ENCODE assay signal across 9 mouse cellular contexts in the genomic region with DNA sequence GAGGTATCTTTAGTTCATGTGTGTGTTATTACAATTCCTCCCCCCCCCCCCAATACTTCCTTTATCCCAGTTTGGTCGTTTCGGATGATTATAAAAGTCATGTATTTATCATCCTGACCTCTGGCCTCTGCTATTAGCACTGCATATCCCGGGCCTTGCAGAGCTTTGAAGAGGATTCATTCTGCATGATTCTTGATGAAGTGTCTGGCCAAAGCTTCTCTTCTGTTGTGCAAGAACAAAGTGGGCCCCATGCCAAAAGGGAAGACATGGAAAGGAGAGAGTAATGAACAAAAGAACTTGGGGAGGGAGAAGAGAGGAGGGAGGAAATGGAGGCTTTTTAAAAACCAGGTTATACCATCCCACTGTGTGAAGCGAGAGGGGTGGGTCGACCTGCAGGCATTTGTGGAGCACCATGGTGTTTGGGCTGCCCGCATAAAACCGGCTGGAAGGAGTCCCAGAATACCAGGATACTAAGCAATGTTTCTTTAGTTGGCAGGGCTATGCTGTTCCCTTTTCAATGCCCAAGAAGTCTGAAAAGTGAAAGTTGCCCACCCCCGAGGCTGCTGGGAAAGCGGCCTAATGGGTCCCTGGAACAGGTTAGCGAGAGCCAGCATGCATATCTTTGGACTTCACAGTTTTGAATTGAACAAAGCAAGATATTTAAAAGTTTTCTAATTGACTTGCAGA.
DNase-seq lines count a peak whose midpoint lies in the region; ATAC-seq and TF ChIP-seq lines count a peak whose summit lies in the region.
"Had no signal": no experiment of that assay in that cellular context is flagged by ENCODE, and none has a peak within 500 bp of the region (broad histone marks: within the 10 kb centered on the region; RNA-seq: fewer than 3 reads in every experiment).

No protein-coding gene starts in this region.

- no peak overlapping the region for H3K9ac ChIP-seq in heart, embryonic 12.5 days
- H3K9ac ChIP-seq in lung, embryonic 14.5 days, result no peak overlapping the region
- H3K9ac ChIP-seq: limb, embryonic 15.5 days had no signal

- peak; percentile 11 to 33 for DNase-seq in heart, adult 9 months (ENCODE audit: low spot score in 2 of 2)
- peak; percentile 75 for DNase-seq in adrenal gland, postnatal 10 days
- peak; percentile 59 for DNase-seq in gonadal fat pad, adult 2 months (ENCODE audit: low read depth)
- DNase-seq in lung, embryonic 14.5 days, result peak; percentile 94
- DNase-seq in testis, postnatal 14 days (ENCODE audit: low spot score), result peak; percentile 16

- H3K4me1 ChIP-seq in heart, embryonic 12.5 days (replicated peaks), result peaks cover 10% of the 10 kb centered on the region
- peaks cover 5% of the 10 kb centered on the region for H3K4me1 ChIP-seq in lung, embryonic 14.5 days (ENCODE audit: insufficient read depth)

- H3K4me3 ChIP-seq in heart, embryonic 12.5 days, result no peak overlapping the region
- H3K4me3 ChIP-seq in lung, embryonic 14.5 days (ENCODE audit: low read depth, low read length), result no peak overlapping the region
- H3K4me3 ChIP-seq: limb, embryonic 15.5 days had no signal

- no peak for ATAC-seq in heart, embryonic 12.5 days (ENCODE audit: insufficient number of reproducible peaks, low FRiP score)
- ATAC-seq in lung, embryonic 14.5 days (ENCODE audit: insufficient read depth), result peak; percentile 88
- ATAC-seq in granulocyte monocyte progenitor cell, adult 5-6 weeks (replicated peaks; ENCODE audit: poor library complexity, severe bottlenecking), result no peak
- ATAC-seq: Patski had no signal

- no peaks in the 10 kb centered on the region for H3K27me3 ChIP-seq in heart, embryonic 12.5 days (replicated peaks)
- H3K27me3 ChIP-seq in lung, embryonic 14.5 days (ENCODE audit: insufficient read depth, low read length), result no peaks in the 10 kb centered on the region
- H3K27me3 ChIP-seq: limb, embryonic 15.5 days; Patski had no signal

- H3K36me3 ChIP-seq in heart, embryonic 12.5 days, result no peaks in the 10 kb centered on the region
- no peaks in the 10 kb centered on the region for H3K36me3 ChIP-seq in lung, embryonic 14.5 days (ENCODE audit: insufficient read depth)
- H3K36me3 ChIP-seq: limb, embryonic 15.5 days had no signal

- TF ChIP-seq CTCF in lung, embryonic 14.5 days (IDR thresholded peaks at IDR 0.05; ENCODE audit: low read depth), result no peak

- H3K27ac ChIP-seq in heart, embryonic 12.5 days (ENCODE audit: poor library complexity, severe bottlenecking), result no peak overlapping the region
- H3K27ac ChIP-seq in lung, embryonic 14.5 days (ENCODE audit: low read depth), result peak overlapping the region; percentile 25; the same call in 1 of the 2 replicates
- H3K27ac ChIP-seq: limb, embryonic 15.5 days had no signal

- no peak overlapping the region for H3K4me2 ChIP-seq in heart, embryonic 12.5 days
- 0 out of 2 replicates have a peak overlapping the region, but pooled peaks have one; percentile 18 for H3K4me2 ChIP-seq in lung, embryonic 14.5 days
- H3K4me2 ChIP-seq: limb, embryonic 15.5 days had no signal

- H3K9me3 ChIP-seq in heart, embryonic 12.5 days (replicated peaks), result no peaks in the 10 kb centered on the region
- H3K9me3 ChIP-seq in lung, embryonic 14.5 days (ENCODE audit: low read depth, low read length), result no peaks in the 10 kb centered on the region
- H3K9me3 ChIP-seq: limb, embryonic 15.5 days had no signal

- 74% methylated on average over 10 of the region's 10 CpGs for WGBS in heart, embryonic 12.5 days
- WGBS in lung, embryonic 14.5 days, result 50% methylated on average over 10 of the region's 10 CpGs

Comparison
In these comparisons a context has a peak if more than half of its experiments do, and no peak if none do; other contexts are left out.
1. DNase-seq: peak in every context shown above with its lines; median percentile 94 in lung, embryonic 14.5 days; 75 in adrenal gland, postnatal 10 days; 59 in gonadal fat pad, adult 2 months; 22 in heart, adult 9 months; 16 in testis, postnatal 14 days.